Mouse (Mus musculus) olfactory bulb, adult 2 months (tissue): ENCODE results near the gene Vinac1. TPM values are rescaled to one million over a fixed set of nuclear protein-coding genes. Genes with fewer than 3 reads are reported as not detected.

Experiments used
- H3K27ac ChIP-seq: fragments of 200-500 bp; 2 replicates; pipeline ENCODE4 v1.5.1; 2012; ENCODE audit warnings: low read depth, low read length; ENCODE audit not compliant: insufficient read depth
- H3K4me1 ChIP-seq: fragments of 200-500 bp; 2 replicates; pipeline ENCODE4 v1.6.1; 2012; ENCODE audit warnings: low read length; ENCODE audit not compliant: control insufficient read depth, insufficient read depth
- H3K4me3 ChIP-seq: fragments of 200-500 bp; 2 replicates; pipeline ENCODE4 v1.5.1; 2012; ENCODE audit warnings: mild to moderate bottlenecking, low read depth, low read length, moderate library complexity; ENCODE audit not compliant: insufficient read depth
- CTCF ChIP-seq: fragments of 200-500 bp; IDR thresholded peaks from 2 replicates; pipeline ENCODE4 v1.5.1; 2012; ENCODE audit warnings: low read depth, mild to moderate bottlenecking, low read length, moderate library complexity; ENCODE audit not compliant: insufficient read depth
- POLR2A ChIP-seq: fragments of 200-500 bp; IDR thresholded peaks from 2 replicates; pipeline ENCODE4 v1.6.1; 2012; ENCODE audit warnings: mild to moderate bottlenecking, low read depth, low read length, moderate library complexity; ENCODE audit not compliant: insufficient read depth
- WGBS: fragments of 180-500 bp; shearing (Covaris S2); methylation state at CpG from one replicate; pipeline ENCODE4 v1.1.7; 2018; 5-methylcytosine and 5-hydroxymethylcytosine counted together
- polyA plus RNA-seq: library from polyadenylated mRNA; stranded (reverse); fragments of >200 nt; gene quantifications from 2 replicates; pipeline ENCODE4 v1.2.4, GENCODE M21; 2012; ENCODE audit warnings: low replicate concordance; ENCODE audit not compliant: missing spikeins, insufficient read depth, insufficient read length

The Vinac1 gene
- polyA plus RNA-seq, 1 experiment: not detected

DNA sequence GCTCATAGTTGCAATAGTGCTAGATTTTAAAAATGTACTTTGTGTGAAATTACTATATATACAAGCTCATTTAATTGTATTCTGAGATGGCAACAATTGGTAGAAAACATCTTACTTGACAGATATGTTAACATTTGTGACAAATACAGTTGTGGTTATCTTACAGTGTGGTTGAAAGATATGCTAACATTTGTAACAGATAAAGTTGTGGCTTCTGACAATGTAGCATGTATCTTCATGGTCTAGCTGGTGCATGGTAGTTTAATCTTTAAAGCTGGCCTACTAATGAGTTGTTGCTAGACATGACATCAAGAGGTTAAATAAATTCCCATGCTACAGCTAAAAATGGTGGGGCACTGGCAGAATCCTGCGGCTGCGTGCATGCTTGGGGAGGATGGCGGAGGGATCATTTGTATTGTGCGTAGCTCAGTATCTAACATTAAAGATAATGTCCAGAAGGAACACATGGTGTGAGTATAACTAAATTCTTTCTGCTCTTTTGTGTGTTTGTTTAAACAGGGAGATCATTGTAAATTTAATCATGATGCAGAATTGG, 41.7 kb downstream of the Vinac1 start:
- no peak for TF ChIP-seq CTCF
- no peak for TF ChIP-seq POLR2A
- Histone ChIP-seq H3K27ac (no peak overlapping the region), H3K4me3 (no peak overlapping the region), H3K4me1 (no peaks in the 10 kb centered on the region)
- 82% methylated on average over 4 of the region's 4 CpGs for WGBS

DNA sequence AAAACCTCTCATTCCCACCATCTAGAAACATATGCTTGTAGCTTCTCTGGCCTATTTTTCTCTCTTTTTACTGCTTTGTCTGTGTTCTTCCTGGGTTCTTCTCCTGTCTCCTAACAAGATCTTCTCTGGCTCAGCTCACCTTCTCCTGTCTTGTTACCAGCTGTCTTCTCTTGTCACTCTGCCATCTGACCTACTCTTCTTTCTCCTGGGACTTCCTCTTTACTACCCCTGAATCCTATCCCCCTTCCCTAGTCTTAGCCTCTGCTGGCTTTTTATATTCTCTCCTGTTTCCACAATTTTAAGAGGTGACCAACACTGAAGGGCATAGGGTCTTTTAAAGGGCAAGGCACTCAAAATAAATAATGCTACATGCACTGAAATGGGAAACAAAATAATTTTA, 43.1 kb downstream of the Vinac1 start:
- TF ChIP-seq CTCF (no peak), POLR2A (no peak)
- H3K4me1 ChIP-seq: no peaks in the 10 kb centered on the region
- H3K27ac ChIP-seq: no peak overlapping the region
- H3K4me3 ChIP-seq: no peak overlapping the region

DNA sequence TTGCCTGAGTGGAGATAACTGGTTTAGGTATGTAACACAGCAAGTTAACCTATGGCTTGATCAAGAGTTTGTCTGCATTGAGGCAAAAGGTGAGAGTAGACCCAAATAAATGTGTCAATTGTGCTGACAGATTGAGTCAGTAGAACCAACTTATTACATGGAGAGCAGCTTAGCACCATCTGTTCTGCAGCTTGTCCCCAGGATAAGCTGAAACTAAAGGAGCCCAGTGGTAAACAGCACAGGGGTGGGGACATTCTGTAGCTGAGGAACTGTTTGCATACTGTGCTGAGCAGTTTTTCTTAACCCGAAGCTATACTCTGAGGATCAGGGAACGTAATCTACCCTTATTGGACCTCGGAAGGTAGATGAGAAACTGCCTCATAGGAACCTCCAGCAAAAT, 63.2 kb downstream of the Vinac1 start:
- no peaks in the 10 kb centered on the region for H3K4me1 ChIP-seq
- no peak overlapping the region for H3K27ac ChIP-seq
- WGBS: 92% methylated on average over 3 of the region's 3 CpGs
- TF ChIP-seq POLR2A: no peak
- TF ChIP-seq CTCF: no peak
- no peak overlapping the region for H3K4me3 ChIP-seq

DNA sequence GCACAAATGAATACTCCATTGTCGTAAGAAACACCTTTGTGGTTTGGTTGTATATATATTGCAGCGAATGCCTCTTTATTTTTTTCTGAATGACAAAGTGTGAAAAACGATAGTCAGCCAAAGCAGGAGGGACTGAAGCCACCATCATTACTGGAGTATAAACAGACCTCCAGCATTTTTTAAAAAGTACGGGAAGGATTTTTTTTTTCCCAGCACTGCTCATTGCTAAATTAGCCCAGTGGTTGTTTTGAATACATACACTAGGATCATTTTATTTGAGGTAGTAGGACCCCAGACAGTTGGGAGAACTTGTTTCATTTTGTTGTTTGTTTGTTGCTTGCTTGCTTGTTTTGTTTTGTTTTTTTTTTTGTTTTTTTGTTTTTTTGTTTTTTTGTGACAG, 72.4 kb downstream of the Vinac1 start:
- Histone ChIP-seq H3K27ac (no peak overlapping the region), H3K4me1 (no peaks in the 10 kb centered on the region), H3K4me3 (no peak overlapping the region)
- WGBS: 63% methylated on average over 4 of the region's 4 CpGs
- no peak for TF ChIP-seq POLR2A
- no peak for TF ChIP-seq CTCF

Other genes starting within 250 kb of the Vinac1 start
- not detected in 2 replicates for gene Tmem87b, start 230.1 kb downstream of the Vinac1 start, polyA plus RNA-seq
- gene Fbln7, start 185.2 kb downstream of the Vinac1 start, polyA plus RNA-seq: not detected in 2 replicates
- not detected in 2 replicates for gene Zc3h8, start 104.1 kb downstream of the Vinac1 start, polyA plus RNA-seq
- not detected in 2 replicates for gene Zc3h6, start 80.8 kb downstream of the Vinac1 start, polyA plus RNA-seq
- not detected in 2 replicates for gene Gm10762, start 80.4 kb downstream of the Vinac1 start, polyA plus RNA-seq
- not detected in 2 replicates for gene Ttl, start 17.8 kb upstream of the Vinac1 start, polyA plus RNA-seq
- gene Polr1b, start 52.8 kb upstream of the Vinac1 start, polyA plus RNA-seq: not detected in 2 replicates
- gene Chchd5, start 81.5 kb upstream of the Vinac1 start, polyA plus RNA-seq: not detected in 2 replicates
- 298 TPM in 1 of 2 replicates, not detected in the other for gene Slc20a1, start 150.6 kb upstream of the Vinac1 start, polyA plus RNA-seq
- not detected in 2 replicates for gene Ckap2l, start 249.0 kb upstream of the Vinac1 start, polyA plus RNA-seq